Mouse (Mus musculus) left cerebral cortex, postnatal 25 days (tissue): ENCODE measurements around the gene St3gal3. TPM values are rescaled to one million over a fixed set of nuclear protein-coding genes. Genes with fewer than 3 reads are reported as not detected.

Experiments
- DNase-seq, 2 experiments: peaks; one replicate each; pipeline ENCODE4 v3.0.0; 2022; ENCODE audit warnings: low spot score in 2 of 2, mixed read lengths in 1 of 2
- intact Hi-C: fragments of 180-260 bp; cut with DNase I; formaldehyde crosslinking; loops from one replicate; pipeline ENCODE4 v1.15.1; 2025
- total RNA-seq, 2 experiments: library from RNA; stranded (reverse); gene quantifications; 2 replicates each; pipeline ENCODE4 v1.2.3; 2021

Gene St3gal3
- total RNA-seq, 2 experiments from 2014 or later: 43.5 to 44.3 TPM

GRCm38 (mm10) chr4:118144324-118144723 lies 9.6 kb upstream of the St3gal3 start:
- intact Hi-C loops: no loop called here
- no peak for DNase-seq

GRCm38 (mm10) chr4:118143679-118144078 lies 9.0 kb upstream of the St3gal3 start:
- DNase-seq: no peak
- intact Hi-C loops: no loop called here

- intact Hi-C loops: no loop called here
- DNase-seq: no peak
These were observed 6.8 kb upstream of the St3gal3 start for GRCm38 (mm10) chr4:118141511-118141910.

GRCm38 (mm10) chr4:118138891-118139290 lies 4.2 kb upstream of the St3gal3 start:
- DNase-seq: peak; percentile 56 to 78
- intact Hi-C loops: loop anchor here (5.0 kb wide), 1 partner anchor 38 kb away; no protein-coding TSS in a partner anchor

- intact Hi-C loops: loop anchor here (5.0 kb wide), 1 partner anchor 39 kb away; no protein-coding TSS in a partner anchor
These were observed 3.1 kb upstream of the St3gal3 start for GRCm38 (mm10) chr4:118137857-118138256.

GRCm38 (mm10) chr4:118137311-118137710 lies 2.6 kb upstream of the St3gal3 start:
- intact Hi-C loops: loop anchor here (5.0 kb wide), 1 partner anchor 40 kb away; no protein-coding TSS in a partner anchor
- DNase-seq: no peak

More at GRCm38 (mm10) chr4:118137857-118138256, 3.1 kb upstream of the St3gal3 start:
- DNase-seq: peak in 1 of 2 experiments; percentile 34

- intact Hi-C loops: loop anchor here (5.0 kb wide), 1 partner anchor 42 kb away; no protein-coding TSS in a partner anchor
- DNase-seq: no peak
These were observed 700 bp upstream of the St3gal3 start for GRCm38 (mm10) chr4:118135414-118135813.

- intact Hi-C loops: loop anchor here (5.0 kb wide), 1 partner anchor 204 kb away; the partner anchor contains the start of gene Artn
- peak in 1 of 2 experiments; percentile 80 for DNase-seq
These were observed 3.4 kb downstream of the St3gal3 start for GRCm38 (mm10) chr4:118131329-118131728.

- intact Hi-C loops: no loop called here
- no peak for DNase-seq
These were observed 11.5 kb downstream of the St3gal3 start for GRCm38 (mm10) chr4:118123030-118123704.

GRCm38 (mm10) chr4:118122078-118122477 lies 12.6 kb downstream of the St3gal3 start:
- DNase-seq: no peak
- intact Hi-C loops: no loop called here

GRCm38 (mm10) chr4:118117565-118117964 lies 17.1 kb downstream of the St3gal3 start:
- intact Hi-C loops: no loop called here
- DNase-seq: no peak

GRCm38 (mm10) chr4:118116098-118116497 lies 18.6 kb downstream of the St3gal3 start:
- intact Hi-C loops: no loop called here
- no peak for DNase-seq

- intact Hi-C loops: no loop called here
- DNase-seq: no peak
These were observed 19.6 kb downstream of the St3gal3 start for GRCm38 (mm10) chr4:118115132-118115531.

- peak in 1 of 2 experiments; percentile 49 for DNase-seq
- intact Hi-C loops: no loop called here
These were observed 22.1 kb downstream of the St3gal3 start for GRCm38 (mm10) chr4:118112601-118113000.

GRCm38 (mm10) chr4:118109649-118110048 lies 25.1 kb downstream of the St3gal3 start:
- intact Hi-C loops: no loop called here
- no peak for DNase-seq

GRCm38 (mm10) chr4:118108779-118109178 lies 25.9 kb downstream of the St3gal3 start:
- DNase-seq: no peak
- intact Hi-C loops: no loop called here

GRCm38 (mm10) chr4:118105256-118106053 lies 29.3 kb downstream of the St3gal3 start:
- intact Hi-C loops: no loop called here
- DNase-seq: no peak

- no peak for DNase-seq
- intact Hi-C loops: no loop called here
These were observed 31.4 kb downstream of the St3gal3 start for GRCm38 (mm10) chr4:118103280-118103830.

GRCm38 (mm10) chr4:118101497-118101896 lies 33.2 kb downstream of the St3gal3 start:
- DNase-seq: no peak
- intact Hi-C loops: no loop called here

- intact Hi-C loops: no loop called here
- no peak for DNase-seq
These were observed 34.9 kb downstream of the St3gal3 start for GRCm38 (mm10) chr4:118099637-118100364.
